Mouse (Mus musculus) adrenal gland, adult 18-20 months (tissue): ENCODE measurements around the gene Plcl1. TPM values are rescaled to one million over a fixed set of nuclear protein-coding genes. Genes with fewer than 3 reads are reported as not detected.

Experiments used
- DNase-seq, 2 experiments: peaks; one replicate each; pipeline ENCODE4 v3.0.0; 2021 to 2022; ENCODE audit warnings: low spot score in 2 of 2
- long read RNA-seq, 2 experiments: library from polyadenylated mRNA; stranded (forward); transcript quantifications; one replicate each; pipeline ENCODE4 v2.0.0; 2021
- total RNA-seq, 2 experiments: library from RNA; stranded (reverse); gene quantifications; 1 replicate in 1 of 2; 2 replicates in 1 of 2; pipeline ENCODE4 v1.2.3; 2021

The Plcl1 gene
- total RNA-seq = 1 to 10 TPM; 4.1 to 4.5 TPM
- long read RNA-seq, experiment 1, partial matches to known transcripts = 2 of 2 reads
- long read RNA-seq, experiment 1, other reads (novel, unspliced or antisense) = 0 of 2 reads
- long read RNA-seq, experiment 2, partial matches to known transcripts = 1 of 1 reads
- long read RNA-seq, experiment 2, other reads (novel, unspliced or antisense) = 0 of 1 reads

GRCm38 (mm10) chr1:55405272-55406022 lies at the start of gene Plcl1:
Gene Plcl1 (plus strand): TSS chr1:55405921.
- peak; percentile 82 to 87 for DNase-seq

- no peak for DNase-seq
These were observed 43.1 kb upstream of the Plcl1 start for GRCm38 (mm10) chr1:55362634-55363033.

- DNase-seq = peak; percentile 73 to 75
These were observed 42.6 kb upstream of the Plcl1 start, which contains the start of gene Boll for GRCm38 (mm10) chr1:55363044-55363565. Gene Boll (minus strand): TSS chr1:55363469.

- peak; percentile 22 to 31 for DNase-seq
These were observed 42.1 kb upstream of the Plcl1 start for GRCm38 (mm10) chr1:55363586-55363985.

GRCm38 (mm10) chr1:55372626-55373025 lies 33.1 kb upstream of the Plcl1 start:
- DNase-seq = no peak

- DNase-seq = no peak
These were observed 25.2 kb upstream of the Plcl1 start for GRCm38 (mm10) chr1:55380527-55380926.

GRCm38 (mm10) chr1:55383114-55383773 lies 22.5 kb upstream of the Plcl1 start:
- peak; percentile 81 to 84 for DNase-seq

- no peak for DNase-seq
These were observed 5.8 kb upstream of the Plcl1 start for GRCm38 (mm10) chr1:55399891-55400290.

GRCm38 (mm10) chr1:55404439-55404838 lies 1.3 kb upstream of the Plcl1 start:
- peak in 1 of 2 experiments; percentile 49 for DNase-seq

- DNase-seq = peak; percentile 73 to 79
These were observed 297 bp downstream of the Plcl1 start for GRCm38 (mm10) chr1:55406023-55406413.

GRCm38 (mm10) chr1:55406531-55407375 lies 1.0 kb downstream of the Plcl1 start:
- peak; percentile 22 to 41 for DNase-seq

GRCm38 (mm10) chr1:55410670-55411069 lies 4.9 kb downstream of the Plcl1 start:
- DNase-seq = no peak

- DNase-seq = no peak
These were observed 5.4 kb downstream of the Plcl1 start for GRCm38 (mm10) chr1:55411079-55411478.

- DNase-seq = no peak
These were observed 6.8 kb downstream of the Plcl1 start for GRCm38 (mm10) chr1:55412569-55412968.

GRCm38 (mm10) chr1:55413534-55413933 lies 7.8 kb downstream of the Plcl1 start:
- DNase-seq = no peak

GRCm38 (mm10) chr1:55418968-55419367 lies 13.2 kb downstream of the Plcl1 start:
- DNase-seq = no peak

GRCm38 (mm10) chr1:55427607-55428006 lies 21.9 kb downstream of the Plcl1 start:
- DNase-seq = no peak

GRCm38 (mm10) chr1:55429051-55429450 lies 23.3 kb downstream of the Plcl1 start:
- DNase-seq = no peak

- DNase-seq = no peak
These were observed 24.0 kb downstream of the Plcl1 start for GRCm38 (mm10) chr1:55429708-55430107.

- no peak for DNase-seq
These were observed 24.9 kb downstream of the Plcl1 start for GRCm38 (mm10) chr1:55430587-55430986.

- DNase-seq = no peak
These were observed 30.9 kb downstream of the Plcl1 start for GRCm38 (mm10) chr1:55436589-55436988.
